In the genomic region with DNA sequence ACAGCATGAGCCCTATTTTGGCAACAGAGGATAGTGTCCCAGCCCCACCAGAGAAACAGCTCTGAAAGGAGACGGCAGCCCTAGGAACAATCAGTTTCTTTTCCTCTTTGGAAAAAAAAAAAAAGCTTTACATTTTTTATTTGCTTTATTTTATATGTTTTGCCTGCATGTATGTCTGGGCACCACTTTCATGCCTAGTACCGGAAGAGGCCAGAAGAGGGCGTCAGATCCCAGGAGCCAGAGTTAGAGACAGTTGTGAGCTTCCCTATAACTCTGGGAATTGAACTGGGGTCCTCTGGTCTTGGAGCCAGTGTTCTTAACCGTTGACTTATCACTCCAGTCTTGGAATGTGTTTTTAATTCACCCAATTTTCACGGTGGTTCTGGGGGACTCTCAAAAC, we compare ENCODE assay signal across 22 mouse cellular contexts. TPM values are rescaled to one million over a fixed set of nuclear protein-coding genes. Genes with fewer than 3 reads are reported as not detected.
A peak's percentile ranks its signal among the peaks of the same experiment; 100 is the strongest.
DNase-seq lines count a peak whose midpoint lies in the region; ATAC-seq and TF ChIP-seq lines count a peak whose summit lies in the region.
"Had no signal": no experiment of that assay in that cellular context is flagged by ENCODE, and none has a peak within 500 bp of the region (broad histone marks: within the 10 kb centered on the region; RNA-seq: fewer than 3 reads in every experiment).

No protein-coding gene starts in this region.

- TF ChIP-seq CTCF in kidney, postnatal 0 days (IDR thresholded peaks at IDR 0.05; ENCODE audit: low read depth), result peak; percentile 45; the same call in 1 of the 2 replicates
- peak; percentile 28; the same call in 1 of the 2 replicates for TF ChIP-seq CTCF in lung, postnatal 0 days (IDR thresholded peaks at IDR 0.05)
- peak; percentile 51 for TF ChIP-seq CTCF in ES-Bruce4 (IDR thresholded peaks at IDR 0.05; ENCODE audit: low read depth, low read length)

- no peak overlapping the region for H3K27ac ChIP-seq in kidney, postnatal 0 days
- H3K27ac ChIP-seq in lung, postnatal 0 days (ENCODE audit: low read length), result no peak overlapping the region
- H3K27ac ChIP-seq in ES-Bruce4 (ENCODE audit: insufficient read depth, low read length), result no peak overlapping the region
- H3K27ac ChIP-seq: embryonic facial prominence, embryonic 12.5 days; forebrain, embryonic 15.5 days; heart, embryonic 10.5 days; liver, embryonic 15.5 days had no signal

- no peak for ATAC-seq in kidney, postnatal 0 days (replicated peaks; ENCODE audit: low FRiP score, low read depth)
- ATAC-seq in lung, postnatal 0 days, result no peak
- ATAC-seq: forebrain, embryonic 15.5 days had no signal

- H3K9ac ChIP-seq in kidney, postnatal 0 days (ENCODE audit: low read depth, low read length), result no peak overlapping the region
- no peak overlapping the region for H3K9ac ChIP-seq in lung, postnatal 0 days (replicated peaks; ENCODE audit: low read depth)
- H3K9ac ChIP-seq in ES-Bruce4 (ENCODE audit: low read depth, poor library complexity, severe bottlenecking), result no peak overlapping the region
- H3K9ac ChIP-seq: embryonic facial prominence, embryonic 12.5 days; forebrain, embryonic 15.5 days; liver, embryonic 15.5 days had no signal

- TF ChIP-seq POLR2A in ES-Bruce4 (IDR thresholded peaks at IDR 0.05; ENCODE audit: insufficient read depth, low read length), result no peak

- no peaks in the 10 kb centered on the region for H3K27me3 ChIP-seq in kidney, postnatal 0 days (ENCODE audit: insufficient read depth, low read length)
- no peaks in the 10 kb centered on the region for H3K27me3 ChIP-seq in lung, postnatal 0 days (replicated peaks; ENCODE audit: insufficient read depth, low read length)
- H3K27me3 ChIP-seq in ES-Bruce4 (ENCODE audit: control insufficient read depth, insufficient read depth, low read length, poor library complexity, severe bottlenecking), result no peaks in the 10 kb centered on the region

- 0 out of 2 replicates have a peak, but pooled peaks cover 5% of the 10 kb centered on the region for H3K4me1 ChIP-seq in kidney, postnatal 0 days (replicated peaks; ENCODE audit: insufficient read depth, low read length)
- no peaks in the 10 kb centered on the region for H3K4me1 ChIP-seq in lung, postnatal 0 days (ENCODE audit: insufficient read depth, low read depth, low read length)
- H3K4me1 ChIP-seq in ES-Bruce4 (ENCODE audit: control insufficient read depth, insufficient read depth, low read length), result no peaks in the 10 kb centered on the region

- no peaks in the 10 kb centered on the region for H3K9me3 ChIP-seq in kidney, postnatal 0 days (replicated peaks; ENCODE audit: low read length)
- H3K9me3 ChIP-seq in lung, postnatal 0 days (ENCODE audit: low read length), result no peaks in the 10 kb centered on the region
- H3K9me3 ChIP-seq in ES-Bruce4 (replicated peaks; ENCODE audit: control insufficient read depth, insufficient read depth, low read length, poor library complexity, severe bottlenecking), result no peaks in the 10 kb centered on the region
- H3K9me3 ChIP-seq: embryonic facial prominence, embryonic 12.5 days; forebrain, embryonic 15.5 days; G1E; heart, embryonic 10.5 days; liver, embryonic 15.5 days had no signal

- 77% methylated on average over 5 of the region's 5 CpGs for WGBS in kidney, postnatal 0 days
- WGBS in lung, postnatal 0 days, result 69% methylated on average over 5 of the region's 5 CpGs

- H3K4me2 ChIP-seq in kidney, postnatal 0 days (ENCODE audit: low read length), result no peak overlapping the region
- H3K4me2 ChIP-seq in lung, postnatal 0 days (replicated peaks; ENCODE audit: low read depth, low read length), result no peak overlapping the region
- H3K4me2 ChIP-seq: embryonic facial prominence, embryonic 12.5 days; forebrain, embryonic 15.5 days; liver, embryonic 15.5 days had no signal

- H3K4me3 ChIP-seq in kidney, postnatal 0 days (replicated peaks; ENCODE audit: low read depth, low read length), result no peak overlapping the region
- H3K4me3 ChIP-seq in lung, postnatal 0 days (ENCODE audit: low read depth, low read length), result no peak overlapping the region
- no peak overlapping the region for H3K4me3 ChIP-seq in ES-Bruce4 (ENCODE audit: low read depth, low read length)
- H3K4me3 ChIP-seq: embryonic facial prominence, embryonic 12.5 days; erythroblast, embryonic 14.5 days; forebrain, embryonic 15.5 days; heart, embryonic 10.5 days; liver, embryonic 15.5 days had no signal

- no peak for TF ChIP-seq EP300 in lung, postnatal 0 days (IDR thresholded peaks at IDR 0.05)
- TF ChIP-seq EP300 in ES-Bruce4 (IDR thresholded peaks at IDR 0.05; ENCODE audit: insufficient read depth, low read depth, low read length), result no peak

- DNase-seq in kidney, postnatal 0 days (ENCODE audit: low spot score), result no peak
- DNase-seq in kidney, adult 18-20 months, result no peak
- DNase-seq in lung, postnatal 0 days (ENCODE audit: low spot score), result no peak
- no peak for DNase-seq in lung, postnatal 36 days
- DNase-seq in ZHBTc4 (ENCODE audit: low read depth, low spot score), result peak; percentile 39
- DNase-seq in layer of hippocampus, adult 9-10 months (ENCODE audit: low spot score), result no peak
- DNase-seq: cerebellum, adult 2 months; left cerebral cortex, postnatal 4 days; lung, postnatal 14 days; retina, postnatal 1 day; right cerebral cortex, postnatal 4 days; thymus, postnatal 25 days had no signal

- H3K36me3 ChIP-seq in kidney, postnatal 0 days (ENCODE audit: insufficient read depth, low read length), result no peaks in the 10 kb centered on the region
- H3K36me3 ChIP-seq in lung, postnatal 0 days (ENCODE audit: insufficient read depth, low read length), result no peaks in the 10 kb centered on the region
- no peaks in the 10 kb centered on the region for H3K36me3 ChIP-seq in ES-Bruce4 (ENCODE audit: control insufficient read depth, insufficient read depth, low read length, poor library complexity, severe bottlenecking)
- H3K36me3 ChIP-seq: embryonic facial prominence, embryonic 12.5 days; forebrain, embryonic 15.5 days; G1E; heart, embryonic 10.5 days; liver, embryonic 15.5 days had no signal

RNA-seq across cellular contexts. Expression of gene Fgf8, which starts 20.5 kb away (rescaled TPM):
- 20.8 and 24.2 TPM in 2 replicates for polyA plus RNA-seq in kidney, postnatal 0 days (2015; fragmentation: Nextera tagmentation; extraction: Ambion mirVana)
- polyA plus RNA-seq in lung, postnatal 0 days (2015; fragmentation: Nextera tagmentation; extraction: Ambion mirVana), result not detected in 2 replicates
- 22.6 and 25.9 TPM in 2 replicates for polyA plus RNA-seq in ES-Bruce4 (2011; ENCODE audit: insufficient read depth, insufficient read length, low read depth, missing spikeins)
- polyA plus RNA-seq: cerebellum, adult 2 months; erythroblast, embryonic 14.5 days; G1E; heart, postnatal 0 days; intestine, embryonic 14.5 days; liver, embryonic 15.5 days; stomach, embryonic 16.5 days had no signal

RNA-seq across cellular contexts. Expression of gene Npm3, which starts 27.2 kb away (rescaled TPM):
- polyA plus RNA-seq in kidney, postnatal 0 days (2015; fragmentation: Nextera tagmentation; extraction: Ambion mirVana), result 16.7 and 18.0 TPM in 2 replicates
- 7.7 and 8.1 TPM in 2 replicates for polyA plus RNA-seq in lung, postnatal 0 days (2015; fragmentation: Nextera tagmentation; extraction: Ambion mirVana)
- polyA plus RNA-seq in ES-Bruce4 (2011; ENCODE audit: insufficient read depth, insufficient read length, low read depth, missing spikeins), result 188 and 196 TPM in 2 replicates

Comparison
In these comparisons a context has a peak if more than half of its experiments do, and no peak if none do; other contexts are left out.
1. RNA of gene Fgf8, which starts 20.5 kb away (polyA plus RNA-seq): 22.6 to 25.9 TPM in ES-Bruce4 and 20.8 to 24.2 TPM in kidney, postnatal 0 days; not detected in lung, postnatal 0 days; every median in the first group is over 10 times any median in the second.
2. Peak in every context shown above with its lines, with median percentiles within 50 percentile points of each other: CTCF ChIP-seq.